Mouse (Mus musculus): ENCODE measurements at regions not wholly inside any gene's neighbourhood (a gene's known extent, or its start where the extent isn't known, plus 50 kb on each side); places are given as distances from the start of the nearest gene placed in this dataset.

GRCm38 (mm10) chr3:18295921-18296320 lies 347.7 kb downstream of the Cypt12 start:
- Histone ChIP-seq H3K36me3 (ENCODE audit: control insufficient read depth, insufficient read depth, low read length) (no peaks in the 10 kb centered on the region), H3K4me3 (ENCODE audit: control insufficient read depth, low read depth, low read length) (no peak overlapping the region), H3K4me1 (ENCODE audit: control insufficient read depth, insufficient read depth, low read length) (no peaks in the 10 kb centered on the region), H3K27ac (ENCODE audit: control insufficient read depth, insufficient read depth, low read depth, low read length) (no peak overlapping the region), H3K27me3 (ENCODE audit: control insufficient read depth, insufficient read depth, low read length) (no peaks in the 10 kb centered on the region)
- no peak for TF ChIP-seq CTCF (IDR thresholded peaks at IDR 0.05; ENCODE audit: control insufficient read depth, insufficient read depth, insufficient replicate concordance, low read depth, low read length)
- no peak for TF ChIP-seq POLR2A (IDR thresholded peaks at IDR 0.05; ENCODE audit: control insufficient read depth, low read depth, low read length)

GRCm38 (mm10) chr3:18298699-18299098 lies 350.5 kb downstream of the Cypt12 start:
- H3K27me3 ChIP-seq (ENCODE audit: control insufficient read depth, insufficient read depth, low read length): no peaks in the 10 kb centered on the region
- TF ChIP-seq CTCF (IDR thresholded peaks at IDR 0.05; ENCODE audit: control insufficient read depth, insufficient read depth, insufficient replicate concordance, low read depth, low read length) (no peak), POLR2A (IDR thresholded peaks at IDR 0.05; ENCODE audit: control insufficient read depth, low read depth, low read length) (no peak)
- no peak overlapping the region for H3K27ac ChIP-seq (ENCODE audit: control insufficient read depth, insufficient read depth, low read depth, low read length)
- no peak overlapping the region for H3K4me3 ChIP-seq (ENCODE audit: control insufficient read depth, low read depth, low read length)
- H3K4me1 ChIP-seq (ENCODE audit: control insufficient read depth, insufficient read depth, low read length): no peaks in the 10 kb centered on the region
- no peaks in the 10 kb centered on the region for H3K36me3 ChIP-seq (ENCODE audit: control insufficient read depth, insufficient read depth, low read length)

- Histone ChIP-seq H3K4me3 (ENCODE audit: control insufficient read depth, low read depth, low read length) (no peak overlapping the region), H3K36me3 (ENCODE audit: control insufficient read depth, insufficient read depth, low read length) (no peaks in the 10 kb centered on the region), H3K4me1 (ENCODE audit: control insufficient read depth, insufficient read depth, low read length) (no peaks in the 10 kb centered on the region), H3K27me3 (ENCODE audit: control insufficient read depth, insufficient read depth, low read length) (no peaks in the 10 kb centered on the region), H3K27ac (ENCODE audit: control insufficient read depth, insufficient read depth, low read depth, low read length) (no peak overlapping the region)
- TF ChIP-seq CTCF (IDR thresholded peaks at IDR 0.05; ENCODE audit: control insufficient read depth, insufficient read depth, insufficient replicate concordance, low read depth, low read length): no peak
- no peak for TF ChIP-seq POLR2A (IDR thresholded peaks at IDR 0.05; ENCODE audit: control insufficient read depth, low read depth, low read length)
Measured at GRCm38 (mm10) chr3:18299502-18299901, 351.3 kb downstream of the Cypt12 start.

GRCm38 (mm10) chr3:18319433-18319832 lies 371.2 kb downstream of the Cypt12 start:
- no peak for TF ChIP-seq CTCF (IDR thresholded peaks at IDR 0.05; ENCODE audit: control insufficient read depth, insufficient read depth, insufficient replicate concordance, low read depth, low read length)
- TF ChIP-seq POLR2A (IDR thresholded peaks at IDR 0.05; ENCODE audit: control insufficient read depth, low read depth, low read length): no peak

GRCm38 (mm10) chr3:18333182-18333581 lies 385.0 kb downstream of the Cypt12 start:
- Histone ChIP-seq H3K27ac (ENCODE audit: control insufficient read depth, insufficient read depth, low read depth, low read length) (no peak overlapping the region), H3K4me3 (ENCODE audit: control insufficient read depth, low read depth, low read length) (no peak overlapping the region), H3K4me1 (ENCODE audit: control insufficient read depth, insufficient read depth, low read length) (no peaks in the 10 kb centered on the region), H3K36me3 (ENCODE audit: control insufficient read depth, insufficient read depth, low read length) (no peaks in the 10 kb centered on the region), H3K27me3 (ENCODE audit: control insufficient read depth, insufficient read depth, low read length) (no peaks in the 10 kb centered on the region)
- TF ChIP-seq POLR2A (IDR thresholded peaks at IDR 0.05; ENCODE audit: control insufficient read depth, low read depth, low read length) (no peak), CTCF (IDR thresholded peaks at IDR 0.05; ENCODE audit: control insufficient read depth, insufficient read depth, insufficient replicate concordance, low read depth, low read length) (no peak)

More at GRCm38 (mm10) chr3:18319433-18319832, 371.2 kb downstream of the Cypt12 start:
- Histone ChIP-seq H3K36me3 (ENCODE audit: control insufficient read depth, insufficient read depth, low read length) (no peaks in the 10 kb centered on the region), H3K27ac (ENCODE audit: control insufficient read depth, insufficient read depth, low read depth, low read length) (no peak overlapping the region), H3K4me1 (ENCODE audit: control insufficient read depth, insufficient read depth, low read length) (no peaks in the 10 kb centered on the region), H3K4me3 (ENCODE audit: control insufficient read depth, low read depth, low read length) (no peak overlapping the region), H3K27me3 (ENCODE audit: control insufficient read depth, insufficient read depth, low read length) (no peaks in the 10 kb centered on the region)

GRCm38 (mm10) chr3:18339189-18339588 lies 391.0 kb downstream of the Cypt12 start:
- H3K4me1 ChIP-seq (ENCODE audit: control insufficient read depth, insufficient read depth, low read length): no peaks in the 10 kb centered on the region
- no peaks in the 10 kb centered on the region for H3K27me3 ChIP-seq (ENCODE audit: control insufficient read depth, insufficient read depth, low read length)
- TF ChIP-seq POLR2A (IDR thresholded peaks at IDR 0.05; ENCODE audit: control insufficient read depth, low read depth, low read length): no peak
- no peak for TF ChIP-seq CTCF (IDR thresholded peaks at IDR 0.05; ENCODE audit: control insufficient read depth, insufficient read depth, insufficient replicate concordance, low read depth, low read length)
- no peak overlapping the region for H3K27ac ChIP-seq (ENCODE audit: control insufficient read depth, insufficient read depth, low read depth, low read length)
- no peak overlapping the region for H3K4me3 ChIP-seq (ENCODE audit: control insufficient read depth, low read depth, low read length)
- no peaks in the 10 kb centered on the region for H3K36me3 ChIP-seq (ENCODE audit: control insufficient read depth, insufficient read depth, low read length)

- Histone ChIP-seq H3K4me1 (ENCODE audit: control insufficient read depth, insufficient read depth, low read length) (no peaks in the 10 kb centered on the region), H3K36me3 (ENCODE audit: control insufficient read depth, insufficient read depth, low read length) (no peaks in the 10 kb centered on the region), H3K4me3 (ENCODE audit: control insufficient read depth, low read depth, low read length) (no peak overlapping the region), H3K27me3 (ENCODE audit: control insufficient read depth, insufficient read depth, low read length) (no peaks in the 10 kb centered on the region), H3K27ac (ENCODE audit: control insufficient read depth, insufficient read depth, low read depth, low read length) (no peak overlapping the region)
- TF ChIP-seq CTCF (IDR thresholded peaks at IDR 0.05; ENCODE audit: control insufficient read depth, insufficient read depth, insufficient replicate concordance, low read depth, low read length): no peak
- no peak for TF ChIP-seq POLR2A (IDR thresholded peaks at IDR 0.05; ENCODE audit: control insufficient read depth, low read depth, low read length)
Measured at GRCm38 (mm10) chr3:18341757-18342156, 393.5 kb downstream of the Cypt12 start.

Data from testis, adult 2 months (tissue).